Mouse (Mus musculus) neural tube, embryonic 11.5 days (tissue): Measurements from ENCODE around the gene Kalrn. TPM values are rescaled to one million over a fixed set of nuclear protein-coding genes. Genes with fewer than 3 reads are reported as not detected.

Experiments used
- ATAC-seq: fragments of 200-750 bp; cut with Nextera tagmentation; 2 replicates; pipeline ENCODE4 v1.8.0; 2017; ENCODE audit warnings: moderate number of reproducible peaks, mild to moderate bottlenecking, moderate TSS enrichment, moderate library complexity; ENCODE audit not compliant: insufficient read depth, low FRiP score, low TSS enrichment
- DNase-seq: peaks from one replicate; pipeline ENCODE4 v3.0.0-alpha.2; 2015; ENCODE audit warnings: low spot score
- H3K27ac ChIP-seq: fragments of 300-500 bp; sonication (generic); 2 replicates; pipeline ENCODE4 v1.5.1; 2014; ENCODE audit warnings: low read depth, mild to moderate bottlenecking, low read length
- H3K27me3 ChIP-seq: fragments of 300-500 bp; sonication (generic); 2 replicates; pipeline ENCODE4 v1.6.1; 2014; ENCODE audit warnings: mild to moderate bottlenecking, low read length, mixed read lengths; ENCODE audit not compliant: control insufficient read depth, insufficient read depth
- H3K36me3 ChIP-seq: fragments of 300-500 bp; sonication (generic); 2 replicates; pipeline ENCODE4 v1.6.1; 2014; ENCODE audit warnings: mild to moderate bottlenecking, low read length, moderate library complexity, mixed read lengths; ENCODE audit not compliant: control insufficient read depth, insufficient read depth
- H3K4me1 ChIP-seq: fragments of 300-500 bp; sonication (generic); 2 replicates; pipeline ENCODE4 v1.6.1; 2014; ENCODE audit warnings: low read length, mixed read lengths; ENCODE audit not compliant: control insufficient read depth, insufficient read depth
- H3K4me2 ChIP-seq: fragments of 300-500 bp; sonication (generic); 2 replicates; pipeline ENCODE4 v1.6.1; 2014; ENCODE audit warnings: low read depth, mild to moderate bottlenecking, moderate library complexity
- H3K4me3 ChIP-seq: fragments of 300-500 bp; sonication (generic); 2 replicates; pipeline ENCODE4 v1.5.1; 2014; ENCODE audit warnings: low read depth, low read length
- H3K9ac ChIP-seq: fragments of 300-500 bp; sonication (generic); 2 replicates; pipeline ENCODE4 v1.6.1; 2014; ENCODE audit warnings: mild to moderate bottlenecking, low read length
- H3K9me3 ChIP-seq: fragments of 300-500 bp; sonication (generic); 2 replicates; pipeline ENCODE4 v1.6.1; 2016; ENCODE audit warnings: low read length; ENCODE audit not compliant: control insufficient read depth
- WGBS: fragments of 180-500 bp; shearing (Covaris S2); extraction: QIAGEN DNeasy Blood & Tissue Kit; methylation state at CpG from one replicate; pipeline ENCODE4 v1.1.7; 2014; 5-methylcytosine and 5-hydroxymethylcytosine counted together
- polyA plus RNA-seq: library from polyadenylated mRNA; unstranded; fragments of >200 nt; fragmentation: Nextera tagmentation; extraction: Ambion mirVana; gene quantifications from 2 replicates; pipeline ENCODE4 v1.2.1, GENCODE M21; 2014

Kalrn gene
- polyA plus RNA-seq, 1 experiment from 2014 or later: 17.6 TPM

GRCm38 (mm10) chr16:34094446-34095092 is 478.8 kb downstream of the Kalrn start:
- Histone ChIP-seq H3K9me3 (no peaks in the 10 kb centered on the region), H3K27ac (no peak overlapping the region), H3K4me1 (peaks cover 10% of the 10 kb centered on the region; the same call in 1 of the 2 replicates), H3K27me3 (no peaks in the 10 kb centered on the region), H3K9ac (peak overlapping the region; percentile 52), H3K4me3 (peak overlapping the region; percentile 34), H3K4me2 (peak overlapping the region; percentile 59), H3K36me3 (no peaks in the 10 kb centered on the region)
- peak; percentile 65 for DNase-seq
- WGBS: under 1% methylated on average over 16 of the region's 16 CpGs
- ATAC-seq: peak; percentile 41

GRCm38 (mm10) chr16:34093734-34094445 is 479.4 kb downstream of the Kalrn start:
- H3K4me1 ChIP-seq: peaks cover 10% of the 10 kb centered on the region; the same call in 1 of the 2 replicates
- H3K4me3 ChIP-seq: peak overlapping the region; percentile 34
- DNase-seq (no peak), ATAC-seq (no peak)
- H3K36me3 ChIP-seq: no peaks in the 10 kb centered on the region
- H3K27ac ChIP-seq: no peak overlapping the region
- H3K9ac ChIP-seq: peak overlapping the region; percentile 23; the same call in 1 of the 2 replicates
- H3K4me2 ChIP-seq: peak overlapping the region; percentile 59
- WGBS: 2% methylated on average over 14 of the region's 14 CpGs
- H3K9me3 ChIP-seq: no peaks in the 10 kb centered on the region
- H3K27me3 ChIP-seq: no peaks in the 10 kb centered on the region

GRCm38 (mm10) chr16:34089528-34090095 is 483.7 kb downstream of the Kalrn start:
- Histone ChIP-seq H3K9me3 (no peaks in the 10 kb centered on the region), H3K4me2 (no peak overlapping the region), H3K27me3 (no peaks in the 10 kb centered on the region), H3K4me3 (no peak overlapping the region), H3K9ac (no peak overlapping the region), H3K27ac (no peak overlapping the region), H3K36me3 (no peaks in the 10 kb centered on the region), H3K4me1 (peaks cover 13% of the 10 kb centered on the region; the same call in 1 of the 2 replicates)
- WGBS: 48% methylated on average over 8 of the region's 8 CpGs
- no peak for DNase-seq
- no peak for ATAC-seq

- H3K9me3 ChIP-seq: no peaks in the 10 kb centered on the region
- no peak overlapping the region for H3K4me2 ChIP-seq
- peaks cover 12% of the 10 kb centered on the region; the same call in 1 of the 2 replicates for H3K4me1 ChIP-seq
- ATAC-seq: no peak
- no peak overlapping the region for H3K4me3 ChIP-seq
- H3K36me3 ChIP-seq: no peaks in the 10 kb centered on the region
- no peak overlapping the region for H3K9ac ChIP-seq
- DNase-seq: no peak
- H3K27me3 ChIP-seq: no peaks in the 10 kb centered on the region
- 87% methylated on average over 3 of the region's 3 CpGs for WGBS
- H3K27ac ChIP-seq: no peak overlapping the region
Observed at GRCm38 (mm10) chr16:34089022-34089421, 484.3 kb downstream of the Kalrn start.

- no peaks in the 10 kb centered on the region for H3K9me3 ChIP-seq
- DNase-seq (no peak), ATAC-seq (no peak)
- WGBS: 48% methylated on average over 4 of the region's 4 CpGs
- H3K4me1 ChIP-seq: peaks cover 7% of the 10 kb centered on the region; the same call in 1 of the 2 replicates
- H3K27ac ChIP-seq: no peak overlapping the region
- no peak overlapping the region for H3K4me2 ChIP-seq
- no peak overlapping the region for H3K4me3 ChIP-seq
- no peak overlapping the region for H3K9ac ChIP-seq
- no peaks in the 10 kb centered on the region for H3K27me3 ChIP-seq
- H3K36me3 ChIP-seq: no peaks in the 10 kb centered on the region
Observed at GRCm38 (mm10) chr16:34088331-34088730, 485.0 kb downstream of the Kalrn start.

- no peak overlapping the region for H3K9ac ChIP-seq
- H3K27me3 ChIP-seq: no peaks in the 10 kb centered on the region
- no peak for DNase-seq
- WGBS: 86% methylated on average over 10 of the region's 10 CpGs
- H3K4me3 ChIP-seq: no peak overlapping the region
- no peaks in the 10 kb centered on the region for H3K9me3 ChIP-seq
- no peak overlapping the region for H3K27ac ChIP-seq
- H3K4me1 ChIP-seq: peaks cover 3% of the 10 kb centered on the region; the same call in 1 of the 2 replicates
- H3K4me2 ChIP-seq: no peak overlapping the region
- no peaks in the 10 kb centered on the region for H3K36me3 ChIP-seq
- ATAC-seq: no peak
Observed at GRCm38 (mm10) chr16:34084135-34084920, 489.0 kb downstream of the Kalrn start.

- DNase-seq (no peak), ATAC-seq (no peak)
- no peak overlapping the region for H3K9ac ChIP-seq
- H3K27me3 ChIP-seq: no peaks in the 10 kb centered on the region
- no peak overlapping the region for H3K4me2 ChIP-seq
- H3K27ac ChIP-seq: no peak overlapping the region
- no peak overlapping the region for H3K4me3 ChIP-seq
- peaks cover 1% of the 10 kb centered on the region; the same call in 1 of the 2 replicates for H3K4me1 ChIP-seq
- WGBS: 87% methylated on average over 5 of the region's 5 CpGs
- H3K36me3 ChIP-seq: no peaks in the 10 kb centered on the region
- H3K9me3 ChIP-seq: no peaks in the 10 kb centered on the region
Observed at GRCm38 (mm10) chr16:34082494-34083469, 490.6 kb downstream of the Kalrn start.
